Mouse (Mus musculus) bone marrow, adult 2 months (tissue): ENCODE results near the gene Ak4. TPM values are rescaled to one million over a fixed set of nuclear protein-coding genes. Genes with fewer than 3 reads are reported as not detected.

Experiments
- H3K27ac ChIP-seq: fragments of 200-500 bp; 2 replicates; pipeline ENCODE4 v1.5.1; 2012; ENCODE audit warnings: low read depth, mild to moderate bottlenecking, control low read depth, inconsistent platforms, low read length; ENCODE audit not compliant: control insufficient read depth, poor library complexity, insufficient read depth
- H3K4me1 ChIP-seq: fragments of 200-500 bp; 2 replicates; pipeline ENCODE4 v1.6.1; 2011; ENCODE audit warnings: low read length; ENCODE audit not compliant: control insufficient read depth, insufficient read depth
- H3K4me3 ChIP-seq: fragments of 200-500 bp; replicated peaks from 2 replicates; pipeline ENCODE3; 2011; ENCODE audit warnings: mild to moderate bottlenecking, low read depth, low read length, control low read depth; ENCODE audit not compliant: control insufficient read depth
- CTCF ChIP-seq: fragments of 200-500 bp; IDR thresholded peaks from 2 replicates; pipeline ENCODE4 v1.5.1; 2011; ENCODE audit warnings: low read length, control low read depth; ENCODE audit not compliant: control insufficient read depth, insufficient read depth
- POLR2A ChIP-seq: fragments of 200-500 bp; IDR thresholded peaks from 2 replicates; pipeline ENCODE4 v1.6.1; 2011; ENCODE audit warnings: low read depth, mild to moderate bottlenecking, control low read depth, low read length, borderline replicate concordance; ENCODE audit not compliant: control insufficient read depth
- WGBS: fragments of 180-500 bp; shearing (Covaris S2); methylation state at CpG from one replicate; pipeline ENCODE4 v1.1.7; 2018; 5-methylcytosine and 5-hydroxymethylcytosine counted together
- polyA plus RNA-seq: library from polyadenylated mRNA; stranded (reverse); fragments of >200 nt; gene quantifications from 2 replicates; pipeline ENCODE4 v1.2.4, GENCODE M21; 2011; ENCODE audit warnings: low replicate concordance; ENCODE audit not compliant: missing spikeins, insufficient read depth, insufficient read length

Gene Ak4
- polyA plus RNA-seq, 1 experiment: 2.4 TPM

DNA sequence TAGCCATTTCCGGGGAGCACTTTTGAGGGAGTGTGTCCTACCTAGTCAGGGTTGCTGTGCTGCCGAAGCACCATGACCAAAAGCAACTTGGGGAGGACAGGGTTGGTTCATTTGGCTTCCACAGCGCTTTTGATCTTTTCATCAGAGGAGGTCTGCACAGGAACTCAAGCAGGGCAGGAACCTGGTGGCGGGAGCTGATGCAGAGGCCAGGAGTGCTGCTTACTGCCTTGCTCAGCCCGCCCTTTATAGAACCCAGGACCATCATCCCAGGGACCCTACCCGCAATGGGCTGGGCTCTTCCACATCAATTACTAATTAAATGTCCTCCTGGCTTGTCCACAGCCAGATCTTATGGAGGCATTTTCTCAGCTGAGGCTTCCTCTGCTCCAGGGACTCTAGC, 7.5 kb downstream of the Ak4 start:
- Histone ChIP-seq H3K4me3 (no peak overlapping the region), H3K4me1 (no peaks in the 10 kb centered on the region), H3K27ac (no peak overlapping the region)
- WGBS: 85% methylated on average over 6 of the region's 6 CpGs
- TF ChIP-seq CTCF (no peak), POLR2A (no peak)

DNA sequence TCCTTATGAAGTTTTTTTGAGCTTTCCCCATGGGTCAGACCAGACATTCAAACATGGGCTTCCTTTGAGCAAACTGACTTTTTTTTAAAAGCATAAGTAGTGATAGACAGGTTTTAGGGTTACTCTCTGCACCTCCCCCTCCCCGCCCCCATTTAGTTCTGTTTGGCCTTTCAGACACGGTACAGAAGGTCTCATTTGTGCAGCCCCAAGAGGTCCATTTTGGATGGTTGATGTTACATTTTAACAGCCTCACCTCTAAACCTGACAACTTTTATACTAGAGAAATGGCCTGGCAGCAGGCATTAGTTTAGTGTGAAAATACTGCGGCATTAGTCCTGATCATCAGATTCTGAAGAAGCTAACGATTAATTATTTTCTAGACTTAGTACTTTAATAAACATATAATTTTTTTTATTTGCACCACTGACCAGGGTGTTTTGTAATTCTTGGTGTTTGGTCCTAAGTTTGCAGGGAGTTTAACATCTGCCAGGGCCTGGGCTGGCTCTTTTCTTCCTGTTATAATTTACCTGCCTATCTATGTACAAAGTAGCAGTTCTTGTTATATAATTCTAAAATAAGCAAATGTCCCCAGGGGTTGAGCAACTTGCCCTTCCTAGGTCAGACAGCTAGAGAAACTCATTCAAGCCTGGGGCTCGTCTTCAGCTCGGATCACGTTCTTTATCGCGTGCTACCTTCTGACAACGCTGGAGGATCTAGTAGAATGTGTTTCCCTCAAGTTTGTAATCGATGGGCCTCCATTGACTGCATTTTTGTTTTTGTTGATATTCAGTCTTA, 9.0 kb downstream of the Ak4 start:
- Histone ChIP-seq H3K4me3 (no peak overlapping the region), H3K27ac (no peak overlapping the region), H3K4me1 (no peaks in the 10 kb centered on the region)
- TF ChIP-seq CTCF (no peak), POLR2A (no peak)
- 82% methylated on average over 11 of the region's 11 CpGs for WGBS

DNA sequence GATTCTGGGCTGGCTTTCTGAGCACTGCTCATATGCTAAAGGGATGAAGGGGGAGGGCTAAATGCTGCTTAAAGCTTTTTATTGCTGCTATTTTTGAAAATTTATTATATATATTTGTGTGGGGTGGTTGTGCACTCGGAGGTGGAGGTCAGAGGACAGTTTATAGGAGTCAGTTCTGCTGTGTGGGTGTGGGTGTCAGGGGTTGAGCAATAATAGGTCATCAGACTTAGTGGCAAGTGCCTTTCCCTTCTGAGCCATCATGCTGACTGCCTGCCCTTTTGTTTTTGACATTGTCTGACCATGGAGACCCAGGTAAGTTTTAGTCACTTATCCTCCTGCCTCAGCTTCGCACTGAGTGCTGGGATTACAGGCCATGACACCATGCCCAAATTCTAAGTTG, 10.0 kb downstream of the Ak4 start:
- WGBS: 56% methylated on average over 2 of the region's 2 CpGs
- H3K4me3 ChIP-seq: no peak overlapping the region
- TF ChIP-seq POLR2A (no peak), CTCF (no peak)
- no peak overlapping the region for H3K27ac ChIP-seq
- no peaks in the 10 kb centered on the region for H3K4me1 ChIP-seq

DNA sequence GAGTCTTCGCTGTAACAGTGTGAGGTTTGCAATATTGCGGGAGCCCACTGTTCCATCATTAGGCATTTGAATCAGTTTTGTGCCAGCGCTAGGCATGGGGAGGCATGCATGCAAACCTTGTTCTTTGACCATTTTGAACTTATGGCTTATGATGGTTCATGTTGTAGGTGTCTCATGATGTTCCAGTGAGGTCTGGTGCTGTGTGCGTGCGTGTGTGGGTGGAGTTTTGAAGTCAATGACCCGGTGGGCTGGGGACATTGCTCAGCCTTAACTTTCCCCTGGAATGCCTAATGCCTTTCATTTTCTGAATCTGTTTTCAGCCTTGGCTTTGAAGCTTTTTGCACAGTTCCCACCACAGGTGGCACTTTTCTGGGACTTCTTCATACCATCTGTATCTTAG, 10.9 kb downstream of the Ak4 start:
- no peak overlapping the region for H3K4me3 ChIP-seq
- TF ChIP-seq CTCF: no peak
- TF ChIP-seq POLR2A: no peak
- H3K27ac ChIP-seq: no peak overlapping the region
- 91% methylated on average over 6 of the region's 6 CpGs for WGBS
- H3K4me1 ChIP-seq: no peaks in the 10 kb centered on the region

DNA sequence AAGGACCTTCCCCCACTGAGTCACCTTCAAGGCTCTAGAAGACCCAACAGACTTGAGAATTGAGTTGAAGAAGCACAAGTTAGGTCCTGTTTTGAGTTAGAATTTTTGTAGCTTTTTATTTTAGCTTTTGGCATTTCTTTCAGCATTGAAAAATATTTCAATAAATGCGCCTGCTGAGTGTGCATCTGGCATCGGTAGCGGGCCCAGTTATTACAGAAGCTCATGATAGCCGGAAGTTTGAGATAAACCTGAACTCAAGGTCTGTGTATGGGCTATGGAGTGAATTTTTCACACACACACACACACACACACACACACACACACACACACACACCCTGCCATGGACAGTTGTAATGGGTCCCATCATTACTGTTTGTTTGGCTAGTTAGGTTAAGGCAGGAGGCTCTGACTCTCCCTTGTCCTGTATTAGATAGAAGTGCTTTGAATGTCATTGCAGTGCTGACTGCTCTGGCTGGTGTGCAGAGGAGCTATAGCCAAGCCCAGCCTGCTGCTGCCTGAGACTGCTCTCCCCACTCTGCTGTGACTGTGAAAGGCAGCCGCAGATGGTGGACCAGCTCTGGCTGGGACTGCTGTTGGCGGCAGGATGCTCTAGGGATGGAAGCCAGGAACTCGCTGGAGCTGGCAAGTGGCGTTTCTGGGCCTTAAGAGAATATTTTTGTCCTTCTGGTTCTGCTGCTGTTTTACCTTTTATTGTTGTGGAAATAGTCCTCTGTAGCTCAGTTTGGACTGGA, 17.9 kb downstream of the Ak4 start:
- no peak overlapping the region for H3K4me3 ChIP-seq
- no peak overlapping the region for H3K27ac ChIP-seq
- no peaks in the 10 kb centered on the region; the same call in 1 of the 2 replicates for H3K4me1 ChIP-seq
- WGBS: 84% methylated on average over 8 of the region's 8 CpGs
- TF ChIP-seq CTCF (no peak), POLR2A (no peak)

DNA sequence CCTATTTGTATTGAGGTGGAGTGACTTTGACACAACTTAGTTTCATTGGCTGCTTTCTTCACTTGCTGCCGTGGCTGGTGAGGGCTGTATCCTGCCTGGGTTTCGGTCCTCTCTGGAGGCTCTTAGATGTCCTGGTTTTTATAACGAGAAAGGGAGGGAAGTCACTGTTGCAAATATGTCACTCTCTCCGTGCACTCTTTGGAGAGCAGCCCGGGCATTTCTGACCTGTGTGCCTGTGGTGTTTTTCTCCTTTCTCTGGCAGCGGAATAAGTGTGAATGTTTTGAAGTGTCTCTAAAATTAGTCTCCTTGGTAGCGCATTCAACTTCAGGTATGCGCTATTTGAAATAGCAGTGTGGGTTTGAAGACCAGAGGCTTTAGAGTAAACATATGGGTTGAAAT, 19.2 kb downstream of the Ak4 start:
- Histone ChIP-seq H3K27ac (no peak overlapping the region), H3K4me3 (no peak overlapping the region), H3K4me1 (no peaks in the 10 kb centered on the region; the same call in 1 of the 2 replicates)
- TF ChIP-seq POLR2A (no peak), CTCF (no peak)
- 33% methylated on average over 8 of the region's 8 CpGs for WGBS

DNA sequence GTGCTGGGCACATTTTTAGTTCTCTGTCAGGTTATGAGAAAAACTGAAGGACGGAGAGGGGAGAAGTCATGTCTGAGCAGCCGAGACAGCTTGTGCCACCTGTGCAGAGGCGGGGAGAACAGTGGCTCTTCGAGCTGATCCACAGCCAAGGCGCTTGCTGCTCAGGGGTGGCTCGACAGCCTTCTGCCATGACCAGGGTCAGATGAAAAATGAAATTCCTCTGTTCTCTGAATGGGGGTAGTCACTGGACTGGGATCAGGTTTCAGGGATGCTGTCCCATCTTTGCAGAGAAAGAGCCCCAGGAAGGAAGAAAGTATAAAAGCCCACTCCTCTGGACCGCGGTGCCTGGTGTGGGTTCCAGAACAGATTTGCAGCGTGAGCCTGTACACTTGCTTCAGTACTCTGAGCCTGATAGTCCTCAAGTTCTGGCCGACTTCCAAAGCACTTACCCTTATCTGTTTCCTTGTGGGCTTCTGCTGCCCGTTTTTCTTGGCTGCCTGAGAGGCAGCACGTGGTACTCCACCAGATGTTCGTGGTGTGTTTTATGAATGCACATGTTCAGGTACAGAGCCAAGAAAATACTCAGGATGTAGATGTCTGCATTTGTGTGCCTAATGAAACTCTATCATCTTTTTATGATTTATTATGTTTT, 20.8 kb downstream of the Ak4 start:
- Histone ChIP-seq H3K4me1 (no peaks in the 10 kb centered on the region; the same call in 1 of the 2 replicates), H3K27ac (no peak overlapping the region), H3K4me3 (no peak overlapping the region)
- no peak for TF ChIP-seq CTCF
- no peak for TF ChIP-seq POLR2A
- WGBS: 12% methylated on average over 13 of the region's 13 CpGs

DNA sequence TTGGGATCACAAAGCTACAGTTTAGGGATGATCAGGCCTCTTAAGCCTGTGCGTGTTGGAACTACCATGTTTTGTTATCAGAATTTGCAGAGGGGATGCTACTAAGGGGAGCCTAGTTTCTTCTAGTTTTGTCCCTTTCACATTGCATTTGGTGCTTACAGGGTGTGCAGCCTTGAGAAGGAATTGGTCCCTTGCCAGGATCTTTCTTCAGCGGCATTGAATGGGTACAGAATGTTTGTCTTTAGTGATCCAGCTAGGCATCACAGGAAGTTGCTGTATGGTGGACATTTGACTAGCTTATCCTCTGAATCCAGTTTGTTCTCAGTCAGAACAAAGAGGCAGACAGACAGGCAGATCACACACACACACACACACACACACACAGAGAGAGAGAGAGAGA, 23.7 kb downstream of the Ak4 start:
- 78% methylated on average over 2 of the region's 2 CpGs for WGBS
- TF ChIP-seq CTCF: no peak
- no peak for TF ChIP-seq POLR2A
- Histone ChIP-seq H3K4me1 (no peaks in the 10 kb centered on the region; the same call in 1 of the 2 replicates), H3K4me3 (no peak overlapping the region), H3K27ac (no peak overlapping the region)
